Mouse (Mus musculus) neural tube, embryonic 13.5 days (tissue): ENCODE results near the gene Cfap43. TPM values are rescaled to one million over a fixed set of nuclear protein-coding genes. Genes with fewer than 3 reads are reported as not detected.

Experiments
- ATAC-seq: fragments of 200-750 bp; cut with Nextera tagmentation; 2 replicates; pipeline ENCODE4 v1.8.0; 2017; ENCODE audit warnings: low read depth, mild to moderate bottlenecking, moderate TSS enrichment, moderate library complexity
- H3K27ac ChIP-seq: fragments of 300-500 bp; sonication (generic); replicated peaks from 2 replicates; pipeline ENCODE4 v1.5.1; 2015; ENCODE audit warnings: moderate library complexity, mild to moderate bottlenecking, inconsistent platforms
- H3K27me3 ChIP-seq: fragments of 300-500 bp; sonication (generic); 2 replicates; pipeline ENCODE4 v1.6.1; 2015; ENCODE audit warnings: mild to moderate bottlenecking, inconsistent platforms
- H3K36me3 ChIP-seq: fragments of 300-500 bp; sonication (generic); 2 replicates; pipeline ENCODE4 v1.6.1; 2015; ENCODE audit warnings: mild to moderate bottlenecking, inconsistent platforms
- H3K4me1 ChIP-seq: fragments of 300-500 bp; sonication (generic); replicated peaks from 2 replicates; pipeline ENCODE4 v1.6.1; 2015; ENCODE audit warnings: inconsistent platforms
- H3K4me2 ChIP-seq: fragments of 300-500 bp; sonication (generic); 2 replicates; pipeline ENCODE4 v1.6.1; 2015; ENCODE audit warnings: inconsistent platforms, mild to moderate bottlenecking, moderate library complexity
- H3K4me3 ChIP-seq: fragments of 300-500 bp; sonication (generic); 2 replicates; pipeline ENCODE4 v1.5.1; 2015; ENCODE audit warnings: mild to moderate bottlenecking, inconsistent platforms
- H3K9ac ChIP-seq: fragments of 300-500 bp; sonication (generic); 2 replicates; pipeline ENCODE4 v1.6.1; 2015; ENCODE audit warnings: moderate library complexity, mild to moderate bottlenecking, inconsistent platforms
- H3K9me3 ChIP-seq: fragments of 300-500 bp; sonication (generic); 2 replicates; pipeline ENCODE4 v1.6.1; 2016; ENCODE audit warnings: inconsistent platforms
- WGBS: fragments of 180-500 bp; shearing (Covaris S2); methylation state at CpG from one replicate; pipeline ENCODE4 v1.1.7; 2015; 5-methylcytosine and 5-hydroxymethylcytosine counted together
- polyA plus RNA-seq: library from polyadenylated mRNA; unstranded; fragments of >200 nt; fragmentation: Nextera tagmentation; extraction: Ambion mirVana; gene quantifications from 2 replicates; pipeline ENCODE4 v1.2.1, GENCODE M21; 2015

The Cfap43 gene
- polyA plus RNA-seq, 1 experiment from 2014 or later, result 0.28 TPM

DNA sequence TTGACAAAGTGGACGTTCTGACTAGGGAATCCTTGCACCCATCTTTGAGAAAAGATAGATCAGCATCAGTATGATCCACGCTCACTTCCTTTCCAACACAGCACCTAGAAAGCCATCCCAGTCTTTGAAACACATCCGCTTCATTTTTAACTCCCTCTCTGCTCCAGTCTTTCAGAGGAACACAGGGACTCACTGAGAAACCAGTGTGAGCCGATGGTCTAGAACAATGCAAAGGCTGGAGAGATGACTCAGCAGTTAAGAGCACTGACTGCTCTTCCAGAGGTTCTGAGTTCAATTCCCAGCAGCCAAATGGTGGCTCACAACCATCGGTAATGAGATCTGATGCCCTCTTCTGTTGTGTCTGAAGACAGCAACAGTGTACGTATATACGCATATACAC lies 83.3 kb downstream of the Cfap43 start:
- Histone ChIP-seq H3K27ac (no peak overlapping the region), H3K4me1 (peaks cover 7% of the 10 kb centered on the region; the same call in 1 of the 2 replicates), H3K36me3 (no peaks in the 10 kb centered on the region), H3K27me3 (peaks cover 17% of the 10 kb centered on the region; the same call in 1 of the 2 replicates), H3K9me3 (no peaks in the 10 kb centered on the region), H3K9ac (no peak overlapping the region), H3K4me2 (no peak overlapping the region), H3K4me3 (no peak overlapping the region)
- WGBS, result 84% methylated on average over 7 of the region's 7 CpGs
- ATAC-seq, result no peak

GRCm38 (mm10) chr19:47834614-47835013 lies 84.5 kb downstream of the Cfap43 start:
- H3K9ac ChIP-seq, result no peak overlapping the region
- ATAC-seq, result no peak
- H3K27me3 ChIP-seq, result peaks cover 17% of the 10 kb centered on the region; the same call in 1 of the 2 replicates
- no peaks in the 10 kb centered on the region for H3K36me3 ChIP-seq
- H3K4me2 ChIP-seq, result no peak overlapping the region
- H3K27ac ChIP-seq, result no peak overlapping the region
- peaks cover 7% of the 10 kb centered on the region; the same call in 1 of the 2 replicates for H3K4me1 ChIP-seq
- WGBS, result 87% methylated on average over 5 of the region's 5 CpGs
- no peaks in the 10 kb centered on the region for H3K9me3 ChIP-seq
- H3K4me3 ChIP-seq, result no peak overlapping the region

DNA sequence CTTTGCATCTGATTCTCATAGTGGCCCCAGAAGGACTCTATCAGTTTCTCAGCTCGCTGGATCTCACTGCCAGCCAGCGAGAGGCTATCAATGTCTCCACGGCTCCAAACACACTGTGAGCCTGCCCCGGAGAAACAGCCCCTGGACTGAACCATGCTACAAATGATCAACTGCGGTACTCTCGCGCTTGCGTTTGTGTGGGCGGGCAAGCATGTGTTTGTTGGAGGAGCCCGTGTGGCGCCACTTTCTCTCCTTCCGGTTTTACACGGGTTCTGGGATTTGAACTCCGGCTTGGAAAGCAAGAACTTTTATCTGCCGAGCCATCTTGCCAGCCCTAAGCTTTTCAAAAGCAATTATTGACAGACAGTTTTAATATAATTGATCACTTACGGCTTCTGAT lies 86.8 kb downstream of the Cfap43 start:
- no peak overlapping the region for H3K27ac ChIP-seq

GRCm38 (mm10) chr19:47831111-47831510 lies 88.0 kb downstream of the Cfap43 start:
- H3K9me3 ChIP-seq, result no peaks in the 10 kb centered on the region
- no peak for ATAC-seq

More for the DNA sequence above, 86.8 kb downstream of the Cfap43 start:
- H3K9ac ChIP-seq, result no peak overlapping the region
- 87% methylated on average over 16 of the region's 16 CpGs for WGBS
- H3K36me3 ChIP-seq, result no peaks in the 10 kb centered on the region
- no peak overlapping the region for H3K4me3 ChIP-seq
- H3K4me2 ChIP-seq, result no peak overlapping the region
- no peaks in the 10 kb centered on the region for H3K9me3 ChIP-seq
- peaks cover 6% of the 10 kb centered on the region; the same call in 1 of the 2 replicates for H3K27me3 ChIP-seq
- ATAC-seq, result no peak
- H3K4me1 ChIP-seq, result peaks cover 4% of the 10 kb centered on the region; the same call in 1 of the 2 replicates

GRCm38 (mm10) chr19:47829913-47830450 lies 89.1 kb downstream of the Cfap43 start:
- 88% methylated on average over 14 of the region's 14 CpGs for WGBS
- H3K4me1 ChIP-seq, result no peaks in the 10 kb centered on the region
- ATAC-seq, result no peak

More at GRCm38 (mm10) chr19:47831111-47831510, 88.0 kb downstream of the Cfap43 start:
- H3K27me3 ChIP-seq, result no peaks in the 10 kb centered on the region
- H3K4me1 ChIP-seq, result no peaks in the 10 kb centered on the region
- H3K9ac ChIP-seq, result no peak overlapping the region
- H3K36me3 ChIP-seq, result no peaks in the 10 kb centered on the region
- no peak overlapping the region for H3K27ac ChIP-seq
- 95% methylated on average over 8 of the region's 8 CpGs for WGBS
- no peak overlapping the region for H3K4me2 ChIP-seq
- no peak overlapping the region for H3K4me3 ChIP-seq

DNA sequence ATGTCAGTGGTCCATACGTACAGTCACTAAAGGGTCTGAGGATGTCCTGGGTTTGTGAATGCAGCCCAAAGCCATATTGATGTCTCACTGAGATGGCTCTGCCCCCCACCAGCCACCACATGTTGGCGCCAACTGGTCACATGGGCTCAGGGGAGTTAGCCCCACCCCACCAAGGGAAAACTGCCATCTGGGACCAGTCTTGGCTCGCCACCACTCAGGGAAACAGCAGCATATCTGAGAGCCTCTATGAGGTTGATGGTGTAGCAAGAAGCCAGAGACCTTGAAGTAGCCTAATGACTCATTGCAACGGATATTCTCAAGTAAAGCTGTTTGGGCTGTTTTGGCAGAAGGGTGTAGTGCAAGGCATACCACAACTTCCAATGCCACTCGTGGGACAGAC lies 95.1 kb downstream of the Cfap43 start:
- Histone ChIP-seq H3K4me3 (no peak overlapping the region), H3K9ac (no peak overlapping the region), H3K4me2 (no peak overlapping the region), H3K36me3 (no peaks in the 10 kb centered on the region), H3K27me3 (peaks cover 12% of the 10 kb centered on the region; the same call in 1 of the 2 replicates), H3K9me3 (no peaks in the 10 kb centered on the region), H3K4me1 (peaks cover 5% of the 10 kb centered on the region; the same call in 1 of the 2 replicates), H3K27ac (no peak overlapping the region)
- ATAC-seq, result no peak
- 86% methylated on average over 5 of the region's 5 CpGs for WGBS

More at GRCm38 (mm10) chr19:47829913-47830450, 89.1 kb downstream of the Cfap43 start:
- Histone ChIP-seq H3K9me3 (no peaks in the 10 kb centered on the region), H3K4me3 (no peak overlapping the region), H3K36me3 (no peaks in the 10 kb centered on the region), H3K27me3 (no peaks in the 10 kb centered on the region), H3K9ac (no peak overlapping the region), H3K27ac (no peak overlapping the region), H3K4me2 (no peak overlapping the region)

DNA sequence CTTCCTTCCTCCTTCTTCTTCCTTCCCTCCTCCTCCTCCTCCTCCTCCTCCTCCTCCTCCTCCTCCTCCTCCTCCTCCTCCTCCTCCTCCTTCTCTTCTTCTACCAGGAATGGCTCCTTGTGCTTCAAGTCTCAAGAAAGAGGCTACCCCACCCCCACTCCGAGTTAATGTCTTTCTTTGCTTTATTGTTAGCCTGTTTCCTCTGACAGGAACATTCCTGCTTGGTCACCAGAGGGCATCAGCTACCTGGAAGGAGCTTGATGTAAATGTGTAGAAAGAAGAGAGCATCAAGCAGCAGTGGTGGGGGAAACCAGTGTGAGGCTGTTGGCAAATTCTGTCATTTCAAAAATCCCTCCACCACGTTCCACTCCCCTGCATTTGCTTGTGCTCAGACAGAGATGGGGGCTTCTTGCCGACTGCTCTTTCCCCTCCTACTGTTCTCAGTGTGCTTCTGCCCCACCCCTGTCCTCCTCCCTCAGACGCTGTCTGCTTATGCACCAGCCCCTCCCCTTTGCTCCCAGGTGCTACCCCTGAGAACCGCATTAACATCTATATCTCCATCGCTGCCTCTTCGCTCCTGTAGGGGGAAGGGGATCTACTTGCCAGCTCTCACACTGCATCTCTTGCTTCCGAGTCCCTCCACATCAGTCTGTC lies 96.8 kb downstream of the Cfap43 start:
- H3K27me3 ChIP-seq, result peaks cover 12% of the 10 kb centered on the region; the same call in 1 of the 2 replicates

GRCm38 (mm10) chr19:47821494-47821872 lies 97.6 kb downstream of the Cfap43 start:
- 0 out of 2 replicates have a peak, but pooled peaks have one; percentile 15 for ATAC-seq
- no peak overlapping the region for H3K4me2 ChIP-seq
- H3K36me3 ChIP-seq, result no peaks in the 10 kb centered on the region

More for the DNA sequence above, 96.8 kb downstream of the Cfap43 start:
- H3K9ac ChIP-seq, result 0 out of 2 replicates have a peak overlapping the region, but pooled peaks have one; percentile 34
- peaks cover 5% of the 10 kb centered on the region; the same call in 1 of the 2 replicates for H3K4me1 ChIP-seq
- H3K9me3 ChIP-seq, result no peaks in the 10 kb centered on the region
- no peak overlapping the region for H3K27ac ChIP-seq
- no peak; the same call in 1 of the 2 replicates for ATAC-seq
- H3K4me2 ChIP-seq, result peak overlapping the region; percentile 20; the same call in 1 of the 2 replicates
- 22% methylated on average over 8 of the region's 8 CpGs for WGBS
- no peak overlapping the region for H3K4me3 ChIP-seq
- no peaks in the 10 kb centered on the region for H3K36me3 ChIP-seq

GRCm38 (mm10) chr19:47820832-47821493 lies 98.1 kb downstream of the Cfap43 start:
- Histone ChIP-seq H3K27ac (no peak overlapping the region), H3K27me3 (peaks cover 12% of the 10 kb centered on the region; the same call in 1 of the 2 replicates), H3K4me3 (no peak overlapping the region), H3K36me3 (no peaks in the 10 kb centered on the region), H3K4me1 (peaks cover 5% of the 10 kb centered on the region; the same call in 1 of the 2 replicates), H3K9ac (no peak overlapping the region), H3K9me3 (no peaks in the 10 kb centered on the region), H3K4me2 (no peak overlapping the region)
- 16% methylated on average over 8 of the region's 9 CpGs for WGBS
- ATAC-seq, result 0 out of 2 replicates have a peak, but pooled peaks have one; percentile 27

More at GRCm38 (mm10) chr19:47821494-47821872, 97.6 kb downstream of the Cfap43 start:
- H3K27me3 ChIP-seq, result peaks cover 12% of the 10 kb centered on the region; the same call in 1 of the 2 replicates
- H3K27ac ChIP-seq, result no peak overlapping the region
- H3K4me3 ChIP-seq, result no peak overlapping the region
- 64% methylated on average over 7 of the region's 7 CpGs for WGBS
- H3K9me3 ChIP-seq, result no peaks in the 10 kb centered on the region
- no peak overlapping the region for H3K9ac ChIP-seq
- H3K4me1 ChIP-seq, result peaks cover 5% of the 10 kb centered on the region; the same call in 1 of the 2 replicates

DNA sequence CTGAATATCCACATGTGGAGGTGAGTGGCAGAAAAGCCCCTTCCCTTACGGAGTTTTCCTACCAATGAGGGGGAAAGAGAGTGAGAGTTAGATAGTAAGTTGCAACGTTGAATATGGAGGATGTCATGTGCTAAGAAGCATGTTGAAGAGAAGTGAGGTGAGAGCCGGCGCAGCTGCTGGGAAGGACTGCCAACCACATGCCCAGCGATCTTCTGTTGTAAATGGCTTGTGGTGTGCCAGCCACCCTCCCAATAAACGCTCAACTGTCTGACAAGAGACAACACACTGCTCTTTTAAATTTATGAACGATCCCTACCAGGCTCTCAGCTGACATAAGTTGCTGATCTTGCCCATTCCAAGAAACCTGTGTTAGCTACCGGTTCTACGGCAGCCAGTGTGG lies 101.4 kb downstream of the Cfap43 start:
- H3K36me3 ChIP-seq, result no peaks in the 10 kb centered on the region
- H3K4me2 ChIP-seq, result no peak overlapping the region
- H3K27me3 ChIP-seq, result peaks cover 5% of the 10 kb centered on the region; the same call in 1 of the 2 replicates
- H3K27ac ChIP-seq, result no peak overlapping the region
- H3K4me3 ChIP-seq, result no peak overlapping the region
- no peak overlapping the region for H3K9ac ChIP-seq
- no peaks in the 10 kb centered on the region for H3K9me3 ChIP-seq
- no peak for ATAC-seq
- WGBS, result 83% methylated on average over 9 of the region's 9 CpGs
- H3K4me1 ChIP-seq, result peaks cover 5% of the 10 kb centered on the region; the same call in 1 of the 2 replicates

DNA sequence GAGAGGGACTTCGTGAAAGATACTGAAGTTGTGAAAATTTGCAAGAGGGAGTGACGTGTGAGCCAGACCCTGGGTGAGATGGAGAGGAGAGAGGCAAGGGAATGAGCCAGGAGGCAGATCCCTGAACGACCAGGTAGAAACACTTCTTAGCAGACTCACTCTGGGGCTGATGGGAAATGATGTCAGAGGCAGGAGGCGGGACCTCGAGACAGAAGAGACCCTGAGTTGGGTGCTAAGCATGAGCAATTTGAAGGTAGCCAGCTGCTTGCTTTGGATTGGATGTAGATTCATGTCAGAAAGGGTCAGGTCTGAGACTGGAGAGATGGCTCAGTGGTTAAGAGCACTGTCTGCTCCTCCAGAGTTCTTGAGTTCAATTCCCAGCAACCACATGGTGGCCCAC lies 104.4 kb downstream of the Cfap43 start:
- 84% methylated on average over 5 of the region's 5 CpGs for WGBS
- no peak overlapping the region for H3K27ac ChIP-seq
- no peak overlapping the region for H3K4me2 ChIP-seq
- H3K36me3 ChIP-seq, result no peaks in the 10 kb centered on the region
- no peak overlapping the region for H3K4me3 ChIP-seq
- H3K9ac ChIP-seq, result no peak overlapping the region
- no peaks in the 10 kb centered on the region for H3K9me3 ChIP-seq
- ATAC-seq, result no peak
- H3K27me3 ChIP-seq, result no peaks in the 10 kb centered on the region
- no peaks in the 10 kb centered on the region for H3K4me1 ChIP-seq

GRCm38 (mm10) chr19:47812091-47812490 lies 107.0 kb downstream of the Cfap43 start:
- no peaks in the 10 kb centered on the region for H3K9me3 ChIP-seq
- no peaks in the 10 kb centered on the region for H3K27me3 ChIP-seq
- H3K4me3 ChIP-seq, result no peak overlapping the region
- H3K9ac ChIP-seq, result no peak overlapping the region
- ATAC-seq, result no peak
- no peak overlapping the region for H3K27ac ChIP-seq
- no peaks in the 10 kb centered on the region for H3K36me3 ChIP-seq
- 78% methylated on average over 10 of the region's 10 CpGs for WGBS
- no peak overlapping the region for H3K4me2 ChIP-seq
- no peaks in the 10 kb centered on the region for H3K4me1 ChIP-seq
